Mouse (Mus musculus) MEL (cell line): ENCODE measurements around the gene Vti1a. TPM values are rescaled to one million over a fixed set of nuclear protein-coding genes. Genes with fewer than 3 reads are reported as not detected.

ENCODE experiments used
- DNase-seq: peaks from one replicate; pipeline ENCODE4 v3.0.0; 2011; ENCODE audit warnings: low read depth, low spot score
- H3K27ac ChIP-seq: 2 replicates; pipeline ENCODE4 v1.5.1; 2012; ENCODE audit warnings: low read depth, mild to moderate bottlenecking, control low read depth, low read length, moderate library complexity; ENCODE audit not compliant: control insufficient read depth
- H3K27me3 ChIP-seq, 2 experiments: fragments of 150-350 bp in 1 of 2; sonication (generic) in 1 of 2; 2 replicates each; pipeline ENCODE4 v1.6.1; 2012; ENCODE audit warnings: low read length in 2 of 2, mild to moderate bottlenecking in 2 of 2, improper control_type of control experiment in 1 of 2, moderate library complexity in 1 of 2; ENCODE audit not compliant: insufficient read depth in 2 of 2, control insufficient read depth in 1 of 2
- H3K36me3 ChIP-seq, 2 experiments: 2 replicates each; pipeline ENCODE4 v1.6.1; 2012 to 2014; ENCODE audit warnings: low read length in 2 of 2, improper control_type of control experiment in 1 of 2, inconsistent platforms in 1 of 2, mild to moderate bottlenecking in 1 of 2; ENCODE audit not compliant: insufficient read depth in 2 of 2, control insufficient read depth in 1 of 2
- H3K4me1 ChIP-seq, 2 experiments: fragments of 150-350 bp in 1 of 2; sonication (generic) in 1 of 2; 2 replicates each; pipeline ENCODE4 v1.6.1; 2012; ENCODE audit warnings: low read length in 2 of 2, improper control_type of control experiment in 1 of 2, mild to moderate bottlenecking in 1 of 2; ENCODE audit not compliant: insufficient read depth in 2 of 2, control insufficient read depth in 1 of 2
- H3K4me3 ChIP-seq, 2 experiments: fragments of 150-350 bp in 1 of 2; sonication (generic) in 1 of 2; 2 replicates each; pipeline ENCODE4 v1.5.1; 2012; ENCODE audit warnings: low read depth in 2 of 2, low read length in 2 of 2, mild to moderate bottlenecking in 2 of 2, moderate library complexity in 2 of 2, control low read depth in 1 of 2, improper control_type of control experiment in 1 of 2; ENCODE audit not compliant: control insufficient read depth in 1 of 2, insufficient read depth in 1 of 2
- H3K79me2 ChIP-seq: 2 replicates; pipeline ENCODE4 v1.6.1; 2012; ENCODE audit warnings: mild to moderate bottlenecking, low read length, moderate library complexity; ENCODE audit not compliant: control insufficient read depth, poor library complexity, insufficient read depth
- H3K9ac ChIP-seq: 2 replicates; pipeline ENCODE4 v1.6.1; 2012; ENCODE audit warnings: low read depth, mild to moderate bottlenecking, control low read depth, low read length, moderate library complexity; ENCODE audit not compliant: control insufficient read depth, poor library complexity, severe bottlenecking
- H3K9me3 ChIP-seq: fragments of 150-350 bp; sonication (generic); replicated peaks from 2 replicates; pipeline ENCODE4 v1.6.1; 2012; ENCODE audit warnings: mild to moderate bottlenecking, low read length, improper control_type of control experiment, moderate library complexity; ENCODE audit not compliant: insufficient read depth
- BHLHE40 ChIP-seq: IDR thresholded peaks from 2 replicates; pipeline ENCODE4 v1.6.1; 2012; ENCODE audit warnings: low read depth, mild to moderate bottlenecking, inconsistent platforms, low read length, improper control_type of control experiment, borderline replicate concordance
- CHD1 ChIP-seq: IDR thresholded peaks from 2 replicates; pipeline ENCODE4 v1.6.1; 2012; ENCODE audit warnings: low read depth, mild to moderate bottlenecking, inconsistent platforms, low read length, improper control_type of control experiment
- CHD2 ChIP-seq: IDR thresholded peaks from 2 replicates; pipeline ENCODE4 v1.6.1; 2011; ENCODE audit warnings: low read length, improper control_type of control experiment
- CTCF ChIP-seq, 3 experiments: IDR thresholded peaks in 2 of 3; conservative IDR thresholded peaks in 1 of 3; 2 replicates each; pipeline ENCODE4 v1.5.1; 2011 to 2012; ENCODE audit warnings: low read length in 3 of 3, low read depth in 2 of 3, mild to moderate bottlenecking in 2 of 3, improper control_type of control experiment in 1 of 3, inconsistent platforms in 1 of 3, mixed read lengths in 1 of 3, moderate library complexity in 1 of 3; ENCODE audit not compliant: control insufficient read depth in 1 of 3, insufficient read depth in 1 of 3, poor library complexity in 1 of 3, severe bottlenecking in 1 of 3
- E2F4 ChIP-seq: IDR thresholded peaks from 2 replicates; pipeline ENCODE4 v1.6.1; 2011; ENCODE audit warnings: low read depth, low read length, improper control_type of control experiment, borderline replicate concordance
- ETS1 ChIP-seq: IDR thresholded peaks from 2 replicates; pipeline ENCODE4 v1.6.1; 2012; ENCODE audit warnings: low read depth, mild to moderate bottlenecking, inconsistent platforms, low read length, improper control_type of control experiment, moderate library complexity
- HCFC1 ChIP-seq: IDR thresholded peaks from 2 replicates; pipeline ENCODE4 v1.6.1; 2012; ENCODE audit warnings: low read depth, mild to moderate bottlenecking, inconsistent platforms, low read length, improper control_type of control experiment, moderate library complexity
- KAT2A ChIP-seq: conservative IDR thresholded peaks from 2 replicates; pipeline ENCODE4 v1.6.1; 2012; ENCODE audit warnings: low read depth, low read length, improper control_type of control experiment, inconsistent platforms
- MAX ChIP-seq: IDR thresholded peaks from 2 replicates; pipeline ENCODE4 v1.6.1; 2011; ENCODE audit warnings: low read length, improper control_type of control experiment
- MAZ ChIP-seq: IDR thresholded peaks from 2 replicates; pipeline ENCODE4 v1.6.1; 2012; ENCODE audit warnings: low read depth, mild to moderate bottlenecking, inconsistent platforms, low read length, improper control_type of control experiment
- MXI1 ChIP-seq: IDR thresholded peaks from 2 replicates; pipeline ENCODE4 v1.6.1; 2011; ENCODE audit warnings: mild to moderate bottlenecking, low read depth, low read length, improper control_type of control experiment
- MYB ChIP-seq: IDR thresholded peaks from 2 replicates; pipeline ENCODE4 v1.6.1; 2011; ENCODE audit warnings: mild to moderate bottlenecking, low read depth, low read length, improper control_type of control experiment
- MYC ChIP-seq: IDR thresholded peaks from 2 replicates; pipeline ENCODE4 v1.6.1; 2011; ENCODE audit warnings: low read depth, mild to moderate bottlenecking, low read length, improper control_type of control experiment, moderate library complexity
- NELFE ChIP-seq: IDR thresholded peaks from 2 replicates; pipeline ENCODE4 v1.6.1; 2011; ENCODE audit warnings: low read depth, low read length, improper control_type of control experiment
- NRF1 ChIP-seq: IDR thresholded peaks from 2 replicates; pipeline ENCODE4 v1.6.1; 2014; ENCODE audit warnings: low read depth, mild to moderate bottlenecking, inconsistent platforms, low read length, improper control_type of control experiment, moderate library complexity; ENCODE audit not compliant: poor library complexity, insufficient read depth, severe bottlenecking
- POLR2A ChIP-seq, 2 experiments: IDR thresholded peaks; 2 replicates each; pipeline ENCODE4 v1.6.1; 2011 to 2012; ENCODE audit warnings: low read length in 2 of 2, mild to moderate bottlenecking in 2 of 2, control low read depth in 1 of 2, improper control_type of control experiment in 1 of 2, low read depth in 1 of 2, moderate library complexity in 1 of 2; ENCODE audit not compliant: control insufficient read depth in 1 of 2, insufficient read depth in 1 of 2, poor library complexity in 1 of 2
- POLR2AphosphoS2 ChIP-seq: IDR thresholded peaks from 2 replicates; pipeline ENCODE4 v1.6.1; 2011; ENCODE audit warnings: low read length, improper control_type of control experiment
- ZNF384 ChIP-seq: IDR thresholded peaks from 2 replicates; pipeline ENCODE4 v1.6.1; 2012; ENCODE audit warnings: low read depth, mild to moderate bottlenecking, inconsistent platforms, low read length, improper control_type of control experiment
- polyA plus RNA-seq, 2 experiments: library from polyadenylated mRNA; stranded (reverse) in 1 of 2; unstranded in 1 of 2; fragments of >175 nt in 1 of 2; fragments of >200 nt in 1 of 2; gene quantifications; 2 replicates each; pipeline versions ENCODE4 v1.2.1 to v1.2.4; 2012; ENCODE audit warnings: low replicate concordance in 2 of 2, low read depth in 1 of 2; ENCODE audit not compliant: insufficient read length in 2 of 2, insufficient read depth in 1 of 2, missing spikeins in 1 of 2
- total RNA-seq: library from RNA; depleted of rRNA; stranded (reverse); fragments of 300-350 nt; gene quantifications from 2 replicates; pipeline ENCODE4 v1.2.3, GENCODE M21; 2012

Gene Vti1a
- total and polyA plus RNA-seq, 3 experiments: 37.2 to 119 (median 42.8) TPM

- H3K36me3 ChIP-seq: peaks cover 0 to 3% of the 10 kb centered on the region in 2 experiments; a peak in 3 of 4 replicates
- H3K4me3 ChIP-seq: no peak overlapping the region
- H3K79me2 ChIP-seq: no peaks in the 10 kb centered on the region
- no peaks in the 10 kb centered on the region for H3K27me3 ChIP-seq
- no peak overlapping the region for H3K27ac ChIP-seq
- TF ChIP-seq KAT2A (no peak), MXI1 (no peak), MYB (no peak), BHLHE40 (no peak), POLR2A (IDR thresholded peaks at IDR 0.05; ENCODE audit: control insufficient read depth in 1 of 2, insufficient read depth in 1 of 2, low read depth in 1 of 2, low read length in 2 of 2, poor library complexity in 1 of 2) (no peak), E2F4 (no peak), ETS1 (no peak), ZNF384 (no peak), MYC (no peak), MAX (no peak), NELFE (no peak), HCFC1 (no peak), CTCF (IDR thresholded peaks at IDR 0.05 in 2 of 3, conservative IDR thresholded peaks at IDR 0.05 in 1 of 3; ENCODE audit: control insufficient read depth in 1 of 3, insufficient read depth in 1 of 3, low read depth in 2 of 3, low read length in 3 of 3, poor library complexity in 1 of 3, severe bottlenecking in 1 of 3) (no peak), POLR2AphosphoS2 (no peak), NRF1 (no peak), CHD2 (no peak)
- no peaks in the 10 kb centered on the region for H3K9me3 ChIP-seq
- H3K4me1 ChIP-seq: peaks cover 0 to 8% of the 10 kb centered on the region in 2 experiments; a peak in 2 of 4 replicates
- no peak for DNase-seq
- no peak overlapping the region for H3K9ac ChIP-seq
These were observed 234.1 kb downstream of the Vti1a start for GRCm38 (mm10) chr19:55550176-55550575.

- Histone ChIP-seq H3K27ac (no peak overlapping the region), H3K27me3 (no peaks in the 10 kb centered on the region), H3K4me3 (no peak overlapping the region), H3K9me3 (no peaks in the 10 kb centered on the region), H3K36me3 (no peaks in the 10 kb centered on the region; a peak in 1 of 4 replicates), H3K4me1 (peaks cover 0 to 5% of the 10 kb centered on the region in 2 experiments; a peak in 1 of 4 replicates), H3K9ac (no peak overlapping the region), H3K79me2 (no peaks in the 10 kb centered on the region)
- TF ChIP-seq MAZ (no peak), CHD1 (no peak)
- no peak for DNase-seq
These were observed 236.2 kb downstream of the Vti1a start for GRCm38 (mm10) chr19:55552339-55552738.
